Mouse (Mus musculus): ENCODE measurements around the gene Ube2s. TPM values are rescaled to one million over a fixed set of nuclear protein-coding genes. Genes with fewer than 3 reads are reported as not detected.
A peak's percentile ranks its signal among the peaks of the same experiment; 100 is the strongest.

Ube2s gene
- polyA plus RNA-seq, 1 experiment from 2014 or later, result 349 TPM

DNA sequence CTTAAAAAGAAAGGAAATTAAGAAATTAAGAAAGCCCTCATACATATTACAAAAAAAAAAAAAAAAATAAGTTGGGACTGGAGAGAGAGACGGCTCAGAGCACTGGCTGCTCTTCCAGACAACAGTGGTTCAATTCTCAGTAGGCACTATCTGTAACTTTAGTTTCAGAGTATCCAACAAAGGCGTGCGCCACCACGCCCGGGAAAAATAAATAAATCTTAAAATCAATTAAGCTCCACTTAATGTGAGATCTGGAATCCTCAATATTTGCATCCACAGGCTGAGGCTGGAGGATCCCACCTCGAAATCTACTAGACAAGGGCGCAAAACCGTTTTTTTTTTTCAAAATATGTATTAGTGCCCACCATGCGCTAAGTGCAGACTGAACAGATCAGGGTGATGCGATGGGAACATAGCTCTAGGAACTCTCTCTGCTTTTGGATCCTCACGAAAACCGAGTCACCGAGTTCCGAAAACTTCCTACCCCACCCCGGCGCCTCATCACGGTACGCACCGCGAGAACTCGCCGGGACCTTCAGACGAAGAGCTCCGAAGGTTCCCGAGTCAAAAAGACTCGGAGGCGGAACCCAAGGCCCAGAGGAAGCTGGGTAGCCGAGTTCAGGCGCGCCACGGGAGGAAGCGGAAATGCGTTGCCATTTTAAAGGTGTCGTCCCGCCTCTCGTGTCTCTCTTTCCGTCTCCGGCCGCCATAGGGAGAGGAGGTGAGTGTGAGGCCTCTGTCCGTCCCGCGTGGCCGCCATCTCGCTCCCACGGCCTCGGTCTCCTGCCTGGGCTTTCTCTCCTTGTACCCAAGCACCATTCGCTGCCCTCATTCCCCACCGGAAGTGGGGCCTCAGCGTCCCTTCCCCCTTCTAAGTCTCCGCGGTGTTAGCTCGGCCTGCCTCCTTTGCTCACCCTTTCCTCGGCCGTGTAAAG is 19.8 kb downstream of the Ube2s start, which contains the start of gene Rpl28:
Rpl28 (plus strand) TSS at position 597 of the 935 bp plus-strand sequence.
- Histone ChIP-seq H3K27ac (ENCODE audit: low read length) (peak within 1 kb of the TSS; percentile 84), H3K27me3 (ENCODE audit: control insufficient read depth, insufficient read depth, low read length) (no peaks in the 10 kb centered on the region), H3K9me3 (ENCODE audit: control insufficient read depth, low read depth, low read length) (no peaks in the 10 kb centered on the region), H3K4me1 (ENCODE audit: control insufficient read depth, insufficient read depth, low read length) (0 out of 2 replicates have a peak, but pooled peaks cover 10% of the 10 kb centered on the region), H3K9ac (replicated peaks; ENCODE audit: low read depth, low read length) (peak within 1 kb of the TSS; percentile 97), H3K4me3 (ENCODE audit: low read depth, low read length) (peak within 1 kb of the TSS; percentile 89), H3K4me2 (replicated peaks; ENCODE audit: low read depth, low read length) (peak within 1 kb of the TSS; percentile 77), H3K36me3 (ENCODE audit: control insufficient read depth, insufficient read depth, low read length) (peaks cover 33% of the 10 kb centered on the region)
- peak; percentile 86 for ATAC-seq (ENCODE audit: insufficient number of reproducible peaks, insufficient read depth, low FRiP score, low read depth)
- 1% methylated on average over 54 of the region's 54 CpGs for WGBS

GRCm38 (mm10) chr7:4789436-4789935 is 22.9 kb downstream of the Ube2s start, which contains the start of gene Tmem238:
Gene Tmem238 (minus strand): TSS chr7:4789656.
- Histone ChIP-seq H3K27me3 (ENCODE audit: control insufficient read depth, insufficient read depth, low read length) (no peaks in the 10 kb centered on the region), H3K4me2 (replicated peaks; ENCODE audit: low read depth, low read length) (peak within 1 kb of the TSS; percentile 68), H3K4me1 (ENCODE audit: control insufficient read depth, insufficient read depth, low read length) (0 out of 2 replicates have a peak, but pooled peaks cover 6% of the 10 kb centered on the region), H3K27ac (ENCODE audit: low read length) (peak within 1 kb of the TSS; percentile 76), H3K9ac (replicated peaks; ENCODE audit: low read depth, low read length) (peak within 1 kb of the TSS; percentile 76), H3K36me3 (ENCODE audit: control insufficient read depth, insufficient read depth, low read length) (peaks cover 9% of the 10 kb centered on the region), H3K4me3 (ENCODE audit: low read depth, low read length) (peak within 1 kb of the TSS; percentile 51), H3K9me3 (ENCODE audit: control insufficient read depth, low read depth, low read length) (no peaks in the 10 kb centered on the region)
- 9% methylated on average over 40 of the region's 40 CpGs for WGBS
- peak; percentile 53; the same call in 1 of the 2 replicates for ATAC-seq (ENCODE audit: insufficient number of reproducible peaks, insufficient read depth, low FRiP score, low read depth)

- peaks cover 2% of the 10 kb centered on the region for H3K36me3 ChIP-seq (ENCODE audit: control insufficient read depth, insufficient read depth, low read length)
- 3% methylated on average over 64 of the region's 64 CpGs for WGBS
- ATAC-seq (ENCODE audit: insufficient number of reproducible peaks, insufficient read depth, low FRiP score, low read depth), result peak; percentile 53
- peak overlapping the region; percentile 76 for H3K9ac ChIP-seq (replicated peaks; ENCODE audit: low read depth, low read length)
- peak overlapping the region; percentile 51 for H3K4me3 ChIP-seq (ENCODE audit: low read depth, low read length)
- H3K27me3 ChIP-seq (ENCODE audit: control insufficient read depth, insufficient read depth, low read length), result no peaks in the 10 kb centered on the region
- H3K4me1 ChIP-seq (ENCODE audit: control insufficient read depth, insufficient read depth, low read length), result 0 out of 2 replicates have a peak, but pooled peaks cover 1% of the 10 kb centered on the region
- peak overlapping the region; percentile 76 for H3K27ac ChIP-seq (ENCODE audit: low read length)
- no peaks in the 10 kb centered on the region for H3K9me3 ChIP-seq (ENCODE audit: control insufficient read depth, low read depth, low read length)
- peak overlapping the region; percentile 68 for H3K4me2 ChIP-seq (replicated peaks; ENCODE audit: low read depth, low read length)
Observed at GRCm38 (mm10) chr7:4788499-4789435, 23.6 kb downstream of the Ube2s start.

- ATAC-seq (ENCODE audit: insufficient number of reproducible peaks, insufficient read depth, low FRiP score, low read depth), result no peak
- no peaks in the 10 kb centered on the region for H3K36me3 ChIP-seq (ENCODE audit: control insufficient read depth, insufficient read depth, low read length)
- no peak overlapping the region for H3K4me2 ChIP-seq (replicated peaks; ENCODE audit: low read depth, low read length)
- no peaks in the 10 kb centered on the region for H3K9me3 ChIP-seq (ENCODE audit: control insufficient read depth, low read depth, low read length)
- 0 out of 2 replicates have a peak, but pooled peaks cover 15% of the 10 kb centered on the region for H3K4me1 ChIP-seq (ENCODE audit: control insufficient read depth, insufficient read depth, low read length)
- no peaks in the 10 kb centered on the region for H3K27me3 ChIP-seq (ENCODE audit: control insufficient read depth, insufficient read depth, low read length)
- H3K9ac ChIP-seq (replicated peaks; ENCODE audit: low read depth, low read length), result no peak overlapping the region
- WGBS, result 77% methylated on average over 14 of the region's 14 CpGs
- no peak overlapping the region for H3K4me3 ChIP-seq (ENCODE audit: low read depth, low read length)
- no peak overlapping the region for H3K27ac ChIP-seq (ENCODE audit: low read length)
Observed at GRCm38 (mm10) chr7:4783667-4784268, 28.6 kb downstream of the Ube2s start.

GRCm38 (mm10) chr7:4782759-4783158 is 29.6 kb downstream of the Ube2s start, which contains the start of the genes Il11 and Tmem190:
Gene Il11 (minus strand): TSS chr7:4782859.
Gene Tmem190 (plus strand): TSS chr7:4782937.
- no peak for ATAC-seq (ENCODE audit: insufficient number of reproducible peaks, insufficient read depth, low FRiP score, low read depth)
- Histone ChIP-seq H3K4me2 (replicated peaks; ENCODE audit: low read depth, low read length) (no peak within 1 kb of the TSS), H3K9me3 (ENCODE audit: control insufficient read depth, low read depth, low read length) (no peaks in the 10 kb centered on the region), H3K9ac (replicated peaks; ENCODE audit: low read depth, low read length) (no peak within 1 kb of the TSS), H3K4me1 (ENCODE audit: control insufficient read depth, insufficient read depth, low read length) (0 out of 2 replicates have a peak, but pooled peaks cover 17% of the 10 kb centered on the region), H3K27ac (ENCODE audit: low read length) (no peak within 1 kb of the TSS), H3K36me3 (ENCODE audit: control insufficient read depth, insufficient read depth, low read length) (no peaks in the 10 kb centered on the region), H3K27me3 (ENCODE audit: control insufficient read depth, insufficient read depth, low read length) (no peaks in the 10 kb centered on the region; the same call in 1 of the 2 replicates), H3K4me3 (ENCODE audit: low read depth, low read length) (no peak within 1 kb of the TSS)
- 63% methylated on average over 2 of the region's 2 CpGs for WGBS

DNA sequence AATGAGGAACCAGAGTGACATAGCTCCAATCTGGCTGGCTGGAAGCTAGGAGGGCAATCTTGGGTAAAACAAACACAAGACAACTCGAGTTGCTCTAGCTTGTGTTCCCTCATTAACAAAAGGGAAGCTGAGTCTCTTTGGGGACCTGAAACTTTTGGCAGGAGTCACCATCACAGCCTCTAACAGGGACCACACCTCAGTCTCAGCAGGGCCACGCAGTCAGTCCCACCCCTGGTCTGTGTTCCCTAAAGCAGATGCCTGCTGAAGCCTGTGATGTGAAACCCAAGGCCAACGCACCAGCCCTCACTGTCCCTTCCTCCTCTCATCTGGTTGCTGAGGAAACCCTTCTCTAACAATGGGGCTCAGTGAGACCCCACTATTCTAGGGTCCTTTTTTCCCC is 30.3 kb downstream of the Ube2s start:
- Histone ChIP-seq H3K9ac (replicated peaks; ENCODE audit: low read depth, low read length) (no peak overlapping the region), H3K9me3 (ENCODE audit: control insufficient read depth, low read depth, low read length) (no peaks in the 10 kb centered on the region), H3K4me1 (ENCODE audit: control insufficient read depth, insufficient read depth, low read length) (0 out of 2 replicates have a peak, but pooled peaks cover 19% of the 10 kb centered on the region), H3K4me2 (replicated peaks; ENCODE audit: low read depth, low read length) (no peak overlapping the region), H3K27ac (ENCODE audit: low read length) (no peak overlapping the region), H3K27me3 (ENCODE audit: control insufficient read depth, insufficient read depth, low read length) (no peaks in the 10 kb centered on the region; the same call in 1 of the 2 replicates), H3K36me3 (ENCODE audit: control insufficient read depth, insufficient read depth, low read length) (no peaks in the 10 kb centered on the region), H3K4me3 (ENCODE audit: low read depth, low read length) (no peak overlapping the region)
- WGBS, result 33% methylated on average over 3 of the region's 3 CpGs
- no peak for ATAC-seq (ENCODE audit: insufficient number of reproducible peaks, insufficient read depth, low FRiP score, low read depth)

DNA sequence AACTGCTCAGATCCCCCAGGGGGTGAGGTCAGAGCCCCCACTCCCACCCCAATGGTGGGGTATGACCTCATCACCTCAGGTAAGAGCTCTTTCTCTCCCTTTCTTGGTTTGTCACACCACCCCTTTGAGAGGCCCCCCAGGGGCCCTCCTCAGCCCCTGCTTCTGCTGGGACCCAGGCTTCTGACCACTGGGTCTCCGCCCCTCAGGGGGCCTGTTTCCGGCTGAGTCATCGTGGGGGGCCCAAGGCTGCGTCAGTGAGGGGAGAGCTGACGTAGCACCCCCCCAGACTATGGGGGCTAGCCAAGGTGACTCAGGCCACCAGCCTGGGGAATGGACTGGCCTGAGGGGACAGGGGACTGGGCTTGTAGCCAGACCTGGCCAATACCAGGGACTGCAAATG is 32.5 kb downstream of the Ube2s start:
- 0 out of 2 replicates have a peak, but pooled peaks cover 22% of the 10 kb centered on the region for H3K4me1 ChIP-seq (ENCODE audit: control insufficient read depth, insufficient read depth, low read length)
- peaks cover 14% of the 10 kb centered on the region for H3K27me3 ChIP-seq (ENCODE audit: control insufficient read depth, insufficient read depth, low read length)
- no peak overlapping the region for H3K4me2 ChIP-seq (replicated peaks; ENCODE audit: low read depth, low read length)
- WGBS, result 47% methylated on average over 5 of the region's 5 CpGs
- H3K9me3 ChIP-seq (ENCODE audit: control insufficient read depth, low read depth, low read length), result no peaks in the 10 kb centered on the region
- ATAC-seq (ENCODE audit: insufficient number of reproducible peaks, insufficient read depth, low FRiP score, low read depth), result no peak
- H3K9ac ChIP-seq (replicated peaks; ENCODE audit: low read depth, low read length), result no peak overlapping the region
- no peaks in the 10 kb centered on the region for H3K36me3 ChIP-seq (ENCODE audit: control insufficient read depth, insufficient read depth, low read length)
- no peak overlapping the region for H3K27ac ChIP-seq (ENCODE audit: low read length)
- no peak overlapping the region for H3K4me3 ChIP-seq (ENCODE audit: low read depth, low read length)

Measured in stomach, embryonic 14.5 days (tissue).